Mouse (Mus musculus): ENCODE measurements around the gene Parp8.

GRCm38 (mm10) chr13:116948299-116948659 lies 77.1 kb downstream of the Parp8 start:
- TF ChIP-seq CTCF (IDR thresholded peaks at IDR 0.05; ENCODE audit: extremely low read depth, insufficient read length, insufficient replicate concordance, low read depth, low read length) (no peak), POLR2A (IDR thresholded peaks at IDR 0.05; ENCODE audit: low read depth, low read length) (no peak)

Data from small intestine, adult 2 months (tissue).